Mouse (Mus musculus): ENCODE measurements around the gene Olfr586. TPM values are rescaled to one million over a fixed set of nuclear protein-coding genes. Genes with fewer than 3 reads are reported as not detected.

The Olfr586 gene
- not detected in 4 replicates for total RNA-seq (2023; ENCODE audit: inconsistent age)

GRCm38 (mm10) chr7:103125538-103125937, at the start of gene Olfr586:
TSS of gene Olfr586 (minus strand) at chr7:103125638.

GRCm38 (mm10) chr7:103156256-103156655, 30.8 kb upstream of the Olfr586 start, which contains the start of gene Olfr589:
TSS of gene Olfr589 (minus strand) at chr7:103156356.

GRCm38 (mm10) chr7:103140579-103140978, 15.1 kb upstream of the Olfr586 start, which contains the start of gene Olfr588-ps1:
TSS of gene Olfr588-ps1 (plus strand) at chr7:103140879.

GRCm38 (mm10) chr7:103097420-103097819, 28.0 kb downstream of the Olfr586 start, which contains the start of gene Olfr585:
TSS of gene Olfr585 (plus strand) at chr7:103097720.

GRCm38 (mm10) chr7:103081585-103081984, 43.9 kb downstream of the Olfr586 start, which contains the start of gene Olfr584:
TSS of gene Olfr584 (plus strand) at chr7:103081885.

Other genes with a start within 250 kb of the Olfr586 start
- not detected in 4 replicates for gene Olfr568, start 248.5 kb downstream of the Olfr586 start, total RNA-seq (2023; ENCODE audit: inconsistent age)
- not detected in 4 replicates for gene Olfr569, start 234.8 kb downstream of the Olfr586 start, total RNA-seq (2023; ENCODE audit: inconsistent age)
- gene Olfr570, start 231.1 kb downstream of the Olfr586 start, total RNA-seq (2023; ENCODE audit: inconsistent age) = not detected in 4 replicates
- gene Olfr571, start 208.1 kb downstream of the Olfr586 start, total RNA-seq (2023; ENCODE audit: inconsistent age) = 0.10 to 0.19 TPM in 2 of 4 replicates, not detected in the others
- not detected in 4 replicates for gene Olfr572, start 201.2 kb downstream of the Olfr586 start, total RNA-seq (2023; ENCODE audit: inconsistent age)
- gene Olfr573-ps1, start 183.1 kb downstream of the Olfr586 start, total RNA-seq (2023; ENCODE audit: inconsistent age) = not detected in 4 replicates
- not detected in 4 replicates for gene Olfr574, start 177.2 kb downstream of the Olfr586 start, total RNA-seq (2023; ENCODE audit: inconsistent age)
- gene Olfr575, start 166.9 kb downstream of the Olfr586 start, total RNA-seq (2023; ENCODE audit: inconsistent age) = not detected in 4 replicates
- gene Olfr576, start 163.0 kb downstream of the Olfr586 start, total RNA-seq (2023; ENCODE audit: inconsistent age) = not detected in 4 replicates
- gene Olfr577, start 149.7 kb downstream of the Olfr586 start, total RNA-seq (2023; ENCODE audit: inconsistent age) = not detected in 4 replicates
- gene Olfr578, start 136.3 kb downstream of the Olfr586 start, total RNA-seq (2023; ENCODE audit: inconsistent age) = not detected in 4 replicates
- not detected in 4 replicates for gene Olfr582, start 87.6 kb downstream of the Olfr586 start, total RNA-seq (2023; ENCODE audit: inconsistent age)
- not detected in 4 replicates for gene Olfr583, start 74.3 kb downstream of the Olfr586 start, total RNA-seq (2023; ENCODE audit: inconsistent age)
- not detected in 4 replicates for gene Olfr584, start 43.8 kb downstream of the Olfr586 start, total RNA-seq (2023; ENCODE audit: inconsistent age)
- not detected in 4 replicates for gene Olfr585, start 27.9 kb downstream of the Olfr586 start, total RNA-seq (2023; ENCODE audit: inconsistent age)
- gene Olfr588-ps1, start 15.2 kb upstream of the Olfr586 start, total RNA-seq (2023; ENCODE audit: inconsistent age) = not detected in 4 replicates
- not detected in 4 replicates for gene Olfr589, start 30.7 kb upstream of the Olfr586 start, total RNA-seq (2023; ENCODE audit: inconsistent age)
- not detected in 4 replicates for gene Olfr591, start 52.7 kb upstream of the Olfr586 start, total RNA-seq (2023; ENCODE audit: inconsistent age)
- gene Olfr592, start 59.2 kb upstream of the Olfr586 start, total RNA-seq (2023; ENCODE audit: inconsistent age) = not detected in 4 replicates
- not detected in 4 replicates for gene Olfr593, start 86.2 kb upstream of the Olfr586 start, total RNA-seq (2023; ENCODE audit: inconsistent age)
- not detected in 4 replicates for gene Olfr594, start 91.4 kb upstream of the Olfr586 start, total RNA-seq (2023; ENCODE audit: inconsistent age)
- gene Usp17ld, start 126.9 kb upstream of the Olfr586 start, total RNA-seq (2023; ENCODE audit: inconsistent age) = not detected in 4 replicates
- gene Olfr596, start 180.0 kb upstream of the Olfr586 start, total RNA-seq (2023; ENCODE audit: inconsistent age) = not detected in 4 replicates
- gene Olfr597, start 190.7 kb upstream of the Olfr586 start, total RNA-seq (2023; ENCODE audit: inconsistent age) = not detected in 4 replicates
- gene Olfr598, start 197.9 kb upstream of the Olfr586 start, total RNA-seq (2023; ENCODE audit: inconsistent age) = not detected in 4 replicates
- gene Olfr599, start 210.3 kb upstream of the Olfr586 start, total RNA-seq (2023; ENCODE audit: inconsistent age) = not detected in 4 replicates
- gene Olfr600, start 224.0 kb upstream of the Olfr586 start, total RNA-seq (2023; ENCODE audit: inconsistent age) = not detected in 4 replicates
- gene Olfr601, start 237.0 kb upstream of the Olfr586 start, total RNA-seq (2023; ENCODE audit: inconsistent age) = not detected in 4 replicates

Measured in B cell, adult (primary cell).